Mouse (Mus musculus): ENCODE data around the gene Olfr557.

- TF ChIP-seq EP300 (IDR thresholded peaks at IDR 0.05; ENCODE audit: insufficient read depth, low read depth, low read length) (no peak), POLR2A (IDR thresholded peaks at IDR 0.05; ENCODE audit: insufficient read depth, low read depth, low read length) (no peak), CTCF (IDR thresholded peaks at IDR 0.05) (no peak)
Observed at GRCm38 (mm10) chr7:102664599-102664998, 31.1 kb upstream of the Olfr557 start, which contains the start of gene Olfr556.

Data from heart, adult 2 months (tissue).